Mouse (Mus musculus) hindbrain, embryonic 14.5 days (tissue): ENCODE results near the gene Dennd1c. TPM values are rescaled to one million over a fixed set of nuclear protein-coding genes. Genes with fewer than 3 reads are reported as not detected.

Experiments used
- ATAC-seq: fragments of 200-750 bp; cut with Nextera tagmentation; 2 replicates; pipeline ENCODE4 v1.8.0; 2017; ENCODE audit warnings: moderate number of reproducible peaks, mild to moderate bottlenecking, moderate TSS enrichment, moderate library complexity; ENCODE audit not compliant: low FRiP score
- DNase-seq: peaks from one replicate; pipeline ENCODE4 v3.0.0-alpha.2; 2015; ENCODE audit warnings: low spot score
- H3K27ac ChIP-seq: fragments of 300-500 bp; sonication (generic); 2 replicates; pipeline ENCODE4 v1.5.1; 2014; ENCODE audit warnings: mild to moderate bottlenecking, moderate library complexity
- H3K27me3 ChIP-seq: fragments of 300-500 bp; sonication (generic); 2 replicates; pipeline ENCODE4 v1.6.1; 2014; ENCODE audit warnings: mild to moderate bottlenecking, low read length, mixed read lengths; ENCODE audit not compliant: control insufficient read depth, insufficient read depth
- H3K36me3 ChIP-seq: fragments of 300-500 bp; sonication (generic); replicated peaks from 2 replicates; pipeline ENCODE4 v1.6.1; 2014; ENCODE audit not compliant: control insufficient read depth, insufficient read depth
- H3K4me1 ChIP-seq: fragments of 300-500 bp; sonication (generic); replicated peaks from 2 replicates; pipeline ENCODE4 v1.6.1; 2014; ENCODE audit warnings: antibody characterized with exemption, low read length, mixed read lengths; ENCODE audit not compliant: control insufficient read depth, insufficient read depth
- H3K4me2 ChIP-seq: fragments of 300-500 bp; sonication (generic); replicated peaks from 2 replicates; pipeline ENCODE4 v1.6.1; 2014; ENCODE audit warnings: mild to moderate bottlenecking, moderate library complexity
- H3K4me3 ChIP-seq: fragments of 300-500 bp; sonication (generic); replicated peaks from 2 replicates; pipeline ENCODE4 v1.5.1; 2014; ENCODE audit warnings: mild to moderate bottlenecking, low read length
- H3K9ac ChIP-seq: fragments of 300-500 bp; sonication (generic); 2 replicates; pipeline ENCODE4 v1.6.1; 2014
- H3K9me3 ChIP-seq: fragments of 300-500 bp; sonication (generic); 2 replicates; pipeline ENCODE4 v1.6.1; 2016; ENCODE audit warnings: low read length; ENCODE audit not compliant: control insufficient read depth
- WGBS: fragments of 180-500 bp; shearing (Covaris S2); extraction: QIAGEN DNeasy Blood & Tissue Kit; methylation state at CpG from one replicate; pipeline ENCODE4 v1.1.7; 2014; 5-methylcytosine and 5-hydroxymethylcytosine counted together
- polyA plus RNA-seq: library from polyadenylated mRNA; unstranded; fragments of >200 nt; fragmentation: Nextera tagmentation; extraction: Ambion mirVana; gene quantifications from 2 replicates; pipeline ENCODE4 v1.2.1, GENCODE M21; 2014

Gene Dennd1c
- polyA plus RNA-seq, 1 experiment from 2014 or later, result 3.6 TPM

GRCm38 (mm10) chr17:57032854-57033253 is 45.5 kb downstream of the Dennd1c start:
- Histone ChIP-seq H3K9me3 (no peaks in the 10 kb centered on the region), H3K36me3 (peaks cover 8% of the 10 kb centered on the region), H3K4me2 (peak overlapping the region; percentile 68), H3K4me1 (peaks cover 22% of the 10 kb centered on the region), H3K4me3 (0 out of 2 replicates have a peak overlapping the region, but pooled peaks have one; percentile 33), H3K27ac (no peak overlapping the region), H3K27me3 (no peaks in the 10 kb centered on the region), H3K9ac (no peak overlapping the region)
- ATAC-seq, result no peak
- no peak for DNase-seq
- 89% methylated on average over 4 of the region's 4 CpGs for WGBS

GRCm38 (mm10) chr17:57031661-57032420 is 46.5 kb downstream of the Dennd1c start:
- peak; percentile 99 for DNase-seq
- Histone ChIP-seq H3K4me2 (peak overlapping the region; percentile 68), H3K9me3 (no peaks in the 10 kb centered on the region), H3K27me3 (no peaks in the 10 kb centered on the region), H3K27ac (peak overlapping the region; percentile 77), H3K4me3 (peak overlapping the region; percentile 95), H3K36me3 (peaks cover 18% of the 10 kb centered on the region), H3K9ac (peak overlapping the region; percentile 54), H3K4me1 (peaks cover 22% of the 10 kb centered on the region)
- whole genome bisulfite sequencing, result under 1% methylated on average over 38 of the region's 38 CpGs
- ATAC-seq, result peak; percentile 98

GRCm38 (mm10) chr17:57030931-57031660 is 47.2 kb downstream of the Dennd1c start, which contains the start of gene Khsrp:
Gene Khsrp (minus strand): TSS chr17:57031522.
- Histone ChIP-seq H3K27me3 (no peaks in the 10 kb centered on the region), H3K4me3 (peak within 1 kb of the TSS; percentile 95), H3K4me1 (peaks cover 22% of the 10 kb centered on the region), H3K36me3 (peaks cover 25% of the 10 kb centered on the region), H3K27ac (peak within 1 kb of the TSS; percentile 94), H3K4me2 (peak within 1 kb of the TSS; percentile 90), H3K9ac (peak within 1 kb of the TSS; percentile 99), H3K9me3 (no peaks in the 10 kb centered on the region)
- under 1% methylated on average over 84 of the region's 99 CpGs for WGBS
- DNase-seq (peak; percentile 45), ATAC-seq (no peak)

- WGBS, result 65% methylated on average over 8 of the region's 8 CpGs
- no peak overlapping the region for H3K27ac ChIP-seq
- H3K9ac ChIP-seq, result peak overlapping the region; percentile 99
- peak overlapping the region; percentile 90 for H3K4me2 ChIP-seq
- H3K36me3 ChIP-seq, result peaks cover 39% of the 10 kb centered on the region
- H3K4me3 ChIP-seq, result peak overlapping the region; percentile 95; the same call in 1 of the 2 replicates
- no peaks in the 10 kb centered on the region for H3K27me3 ChIP-seq
- H3K4me1 ChIP-seq, result peaks cover 22% of the 10 kb centered on the region
- DNase-seq (no peak), ATAC-seq (no peak)
- H3K9me3 ChIP-seq, result no peaks in the 10 kb centered on the region
Observed at GRCm38 (mm10) chr17:57029691-57030090, 48.6 kb downstream of the Dennd1c start.

- Histone ChIP-seq H3K27ac (no peak overlapping the region), H3K4me1 (peaks cover 20% of the 10 kb centered on the region), H3K4me3 (no peak overlapping the region), H3K9ac (no peak overlapping the region), H3K27me3 (no peaks in the 10 kb centered on the region), H3K4me2 (no peak overlapping the region), H3K9me3 (no peaks in the 10 kb centered on the region), H3K36me3 (peaks cover 62% of the 10 kb centered on the region)
- no peak for ATAC-seq
- 92% methylated on average over 4 of the region's 4 CpGs for WGBS
- DNase-seq, result no peak
Observed at GRCm38 (mm10) chr17:57027471-57027870, 50.8 kb downstream of the Dennd1c start.

- H3K9me3 ChIP-seq, result no peaks in the 10 kb centered on the region
- WGBS, result 95% methylated on average over 5 of the region's 5 CpGs
- no peak for ATAC-seq
- no peak overlapping the region for H3K4me3 ChIP-seq
- H3K27ac ChIP-seq, result no peak overlapping the region
- no peaks in the 10 kb centered on the region for H3K4me1 ChIP-seq
- no peak for DNase-seq
- H3K36me3 ChIP-seq, result peaks cover 66% of the 10 kb centered on the region
- H3K9ac ChIP-seq, result no peak overlapping the region
- no peaks in the 10 kb centered on the region for H3K27me3 ChIP-seq
- no peak overlapping the region for H3K4me2 ChIP-seq
Observed at GRCm38 (mm10) chr17:57020960-57021359, 57.4 kb downstream of the Dennd1c start.

GRCm38 (mm10) chr17:57019693-57020092 is 58.6 kb downstream of the Dennd1c start:
- Histone ChIP-seq H3K9me3 (no peaks in the 10 kb centered on the region), H3K4me3 (no peak overlapping the region), H3K4me2 (no peak overlapping the region), H3K4me1 (no peaks in the 10 kb centered on the region), H3K9ac (no peak overlapping the region), H3K36me3 (peaks cover 53% of the 10 kb centered on the region), H3K27ac (no peak overlapping the region), H3K27me3 (no peaks in the 10 kb centered on the region)
- WGBS, result 88% methylated on average over 2 of the region's 2 CpGs
- no peak for ATAC-seq
- DNase-seq, result no peak

Other genes with a start within 250 kb of the Dennd1c start
- gene Rfx2, start 247.5 kb downstream of the Dennd1c start, polyA plus RNA-seq, result 3.3 and 4.3 TPM in 2 replicates
- gene Acsbg2, start 204.1 kb downstream of the Dennd1c start, polyA plus RNA-seq, result not detected in 2 replicates
- gene 1700061G19Rik, start 203.0 kb downstream of the Dennd1c start, polyA plus RNA-seq, result 0.31 and 0.41 TPM in 2 replicates
- 50.1 and 53.2 TPM in 2 replicates for gene Mllt1, start 143.1 kb downstream of the Dennd1c start, polyA plus RNA-seq
- not detected in 2 replicates for gene Acer1, start 96.4 kb downstream of the Dennd1c start, polyA plus RNA-seq
- gene Clpp, start 88.2 kb downstream of the Dennd1c start, polyA plus RNA-seq, result 163 and 172 TPM in 2 replicates
- 55.7 and 56.5 TPM in 2 replicates for gene Alkbh7, start 81.2 kb downstream of the Dennd1c start, polyA plus RNA-seq
- 0.47 and 0.68 TPM in 2 replicates for gene Pspn, start 78.5 kb downstream of the Dennd1c start, polyA plus RNA-seq
- gene Gtf2f1, start 67.2 kb downstream of the Dennd1c start, polyA plus RNA-seq, result 54.5 and 58.2 TPM in 2 replicates
- 0.28 and 0.40 TPM in 2 replicates for gene Gm17949, start 67.0 kb downstream of the Dennd1c start, polyA plus RNA-seq
- gene Khsrp, start 47.0 kb downstream of the Dennd1c start, polyA plus RNA-seq, result 36.0 and 38.1 TPM in 2 replicates
- gene Slc25a41, start 36.9 kb downstream of the Dennd1c start, polyA plus RNA-seq, result not detected in 2 replicates
- gene Crb3, start 19.4 kb downstream of the Dennd1c start, polyA plus RNA-seq, result 4.0 and 4.2 TPM in 2 replicates
- gene Slc25a23, start 18.7 kb downstream of the Dennd1c start, polyA plus RNA-seq, result 40.6 and 46.8 TPM in 2 replicates
- 312 and 331 TPM in 2 replicates for gene Tubb4a, start 9.3 kb upstream of the Dennd1c start, polyA plus RNA-seq
- gene Tnfsf9, start 26.8 kb upstream of the Dennd1c start, polyA plus RNA-seq, result 5.6 and 6.2 TPM in 2 replicates
- gene Cd70, start 71.3 kb upstream of the Dennd1c start, polyA plus RNA-seq, result 1.5 and 1.7 TPM in 2 replicates
- 0.13 TPM in 1 of 2 replicates, not detected in the other for gene Tnfsf14, start 115.7 kb upstream of the Dennd1c start, polyA plus RNA-seq
- gene C3, start 149.6 kb upstream of the Dennd1c start, polyA plus RNA-seq, result 2.0 and 2.7 TPM in 2 replicates
- gene Gpr108, start 169.9 kb upstream of the Dennd1c start, polyA plus RNA-seq, result 22.1 and 24.3 TPM in 2 replicates
- gene Trip10, start 170.9 kb upstream of the Dennd1c start, polyA plus RNA-seq, result 9.5 and 10.1 TPM in 2 replicates
- gene Vav1, start 200.6 kb upstream of the Dennd1c start, polyA plus RNA-seq, result 1.7 TPM in 2 replicates